Mouse (Mus musculus) bone marrow, adult 2 months (tissue): ENCODE measurements around the gene Unc5c.

Source experiments
- CTCF ChIP-seq: fragments of 200-500 bp; IDR thresholded peaks from 2 replicates; pipeline ENCODE4 v1.5.1; 2011; ENCODE audit warnings: low read length, control low read depth; ENCODE audit not compliant: control insufficient read depth, insufficient read depth
- POLR2A ChIP-seq: fragments of 200-500 bp; IDR thresholded peaks from 2 replicates; pipeline ENCODE4 v1.6.1; 2011; ENCODE audit warnings: low read depth, mild to moderate bottlenecking, control low read depth, low read length, borderline replicate concordance; ENCODE audit not compliant: control insufficient read depth

GRCm38 (mm10) chr3:141757259-141757658 lies 292.2 kb downstream of the Unc5c start:
- TF ChIP-seq CTCF (no peak), POLR2A (no peak)
